Mouse (Mus musculus): Measurements from ENCODE around the gene Dgki.

The Dgki gene

GRCm38 (mm10) chr6:37292068-37292467, 7.9 kb downstream of the Dgki start:
- DNase-seq (ENCODE audit: low spot score) = no peak

- no peak for DNase-seq (ENCODE audit: low spot score)
Observed at GRCm38 (mm10) chr6:37291171-37291570, 8.8 kb downstream of the Dgki start.

- no peak for DNase-seq (ENCODE audit: low spot score)
Observed at GRCm38 (mm10) chr6:37290691-37291090, 9.3 kb downstream of the Dgki start.

GRCm38 (mm10) chr6:37286134-37286533, 13.8 kb downstream of the Dgki start:
- DNase-seq (ENCODE audit: low spot score) = no peak

DNA sequence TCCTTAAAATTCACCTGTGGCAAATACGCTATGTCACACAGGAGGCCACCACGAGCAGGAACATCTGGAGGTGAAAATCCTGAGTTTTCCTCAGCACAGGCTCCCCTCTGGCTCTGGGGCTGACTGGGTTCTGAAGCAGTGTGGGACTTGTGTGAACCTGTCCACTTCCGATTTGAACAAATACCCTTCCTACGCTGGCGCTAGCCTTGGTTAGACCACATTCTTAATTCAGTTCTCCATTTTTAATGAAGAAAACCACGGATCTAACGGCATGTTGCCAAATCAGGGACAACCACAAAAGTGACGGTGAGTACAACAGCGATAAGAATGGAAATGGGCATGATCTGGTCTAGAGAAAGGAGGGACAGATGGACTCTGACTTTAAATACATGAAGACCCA, 15.1 kb downstream of the Dgki start:
- no peak for DNase-seq (ENCODE audit: low spot score)

DNA sequence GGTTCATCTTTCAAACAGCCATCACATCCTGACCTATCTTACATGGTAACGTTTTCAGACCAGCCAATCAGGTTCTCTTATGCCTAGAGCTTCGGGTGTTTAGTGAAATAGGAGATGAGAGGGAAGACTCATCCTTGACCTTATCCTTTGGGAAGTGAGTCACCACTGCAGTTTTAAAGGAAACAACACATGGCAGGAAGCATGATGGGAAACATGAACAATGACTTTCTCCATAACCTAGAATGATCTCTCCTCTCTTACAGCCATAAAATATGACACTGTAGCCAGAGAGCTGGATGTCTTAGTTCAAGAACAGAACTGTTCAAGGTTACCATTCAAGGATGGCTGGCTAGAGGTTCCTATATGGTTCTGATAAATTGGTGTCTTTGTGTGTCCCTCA, 16.6 kb downstream of the Dgki start:
- no peak for DNase-seq (ENCODE audit: low spot score)

GRCm38 (mm10) chr6:37282659-37283058, 17.3 kb downstream of the Dgki start:
- no peak for DNase-seq (ENCODE audit: low spot score)

DNA sequence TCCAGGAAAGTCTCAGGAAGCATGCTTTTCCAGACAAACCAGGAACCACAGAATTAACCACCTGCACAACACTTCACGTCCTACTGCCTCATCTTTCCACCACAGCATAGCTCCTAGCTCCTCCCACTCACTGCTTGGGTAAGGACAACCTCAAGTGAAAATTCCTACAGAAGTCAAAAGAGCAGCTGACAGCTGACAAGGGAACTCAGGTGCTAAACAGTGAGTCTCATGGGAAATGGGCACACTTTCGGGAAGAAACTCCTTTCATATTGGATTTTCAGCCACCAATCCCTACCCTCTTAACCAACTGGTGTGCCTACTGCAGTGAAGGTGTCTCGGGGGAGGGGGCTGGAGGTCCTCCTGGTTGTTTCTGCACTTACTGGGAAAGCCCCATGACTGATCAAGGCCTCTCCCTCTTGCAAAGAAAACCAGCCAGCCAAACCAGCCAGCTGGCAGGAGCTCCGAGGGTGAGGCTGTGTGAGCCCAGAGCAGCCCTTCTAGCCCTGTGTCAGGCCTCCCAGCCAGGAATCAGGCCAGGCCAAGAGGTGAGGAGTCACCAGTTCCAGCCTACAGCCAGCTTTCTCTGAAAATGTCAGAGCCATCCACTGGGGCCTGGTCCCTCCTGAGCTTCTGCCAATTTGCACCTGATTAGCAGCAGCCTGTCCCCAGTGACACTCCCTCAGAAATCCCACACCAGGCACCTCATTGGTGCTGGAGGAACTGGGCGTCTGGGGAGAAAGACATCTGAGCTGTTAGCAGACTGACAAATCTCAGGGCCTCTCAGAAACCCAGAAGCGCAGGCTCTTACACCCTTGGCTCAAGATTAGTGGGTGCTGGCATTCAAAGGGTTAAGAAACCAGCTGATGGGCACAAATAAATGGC, 22.9 kb downstream of the Dgki start:
- peak; percentile 20 for DNase-seq (ENCODE audit: low spot score)

DNA sequence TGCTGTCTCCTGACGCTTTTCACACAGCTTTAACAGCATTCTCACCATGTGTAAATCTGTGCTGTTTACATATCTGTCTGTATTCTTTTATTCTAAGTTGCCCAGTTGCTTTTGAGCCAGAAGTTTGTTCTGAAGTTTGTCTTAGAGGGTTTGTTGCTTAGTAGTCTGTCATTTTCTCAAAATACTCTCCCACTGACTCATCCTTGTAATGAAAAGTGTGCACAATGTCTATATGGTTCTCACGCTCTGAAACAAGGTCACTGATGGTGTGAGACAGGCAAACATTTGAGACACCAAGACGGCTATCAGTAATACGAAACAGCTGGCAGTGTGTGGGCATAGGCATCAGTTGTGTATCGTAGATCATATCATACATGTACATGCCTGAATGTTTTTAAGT, 23.8 kb downstream of the Dgki start:
- no peak for DNase-seq (ENCODE audit: low spot score)

DNA sequence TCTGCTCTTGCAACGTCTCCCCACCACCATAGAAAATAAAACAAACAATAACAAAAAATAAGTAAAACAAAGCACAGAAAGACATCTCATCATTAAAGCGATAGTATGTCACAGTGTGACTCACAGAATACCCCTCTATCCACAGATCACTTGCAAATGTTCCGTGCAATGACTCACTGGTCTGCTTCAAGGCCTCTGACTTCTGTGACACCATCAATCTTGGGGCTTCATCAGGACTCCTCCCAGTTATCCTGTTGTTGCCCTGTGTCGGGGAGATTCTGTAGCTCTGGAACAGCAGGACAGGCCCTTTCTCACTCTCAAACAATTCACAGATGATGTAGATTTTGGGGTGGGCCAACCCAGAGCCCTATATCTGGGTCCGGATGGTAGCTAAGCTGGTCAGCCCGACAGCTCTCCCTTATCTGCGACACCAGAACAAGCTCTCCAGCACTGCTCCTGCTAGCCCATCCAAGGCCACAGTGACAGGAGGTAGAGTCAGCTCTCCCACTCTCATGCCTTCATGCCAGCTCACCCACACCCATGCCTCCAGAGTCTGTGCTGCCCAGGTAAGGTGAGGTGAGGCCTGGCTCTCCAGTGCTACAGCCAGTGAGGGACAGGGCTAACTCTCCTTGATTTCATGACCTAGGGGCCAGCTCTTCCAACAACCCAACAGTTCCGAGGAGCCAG, 28.9 kb downstream of the Dgki start:
- DNase-seq (ENCODE audit: low spot score) = no peak

DNA sequence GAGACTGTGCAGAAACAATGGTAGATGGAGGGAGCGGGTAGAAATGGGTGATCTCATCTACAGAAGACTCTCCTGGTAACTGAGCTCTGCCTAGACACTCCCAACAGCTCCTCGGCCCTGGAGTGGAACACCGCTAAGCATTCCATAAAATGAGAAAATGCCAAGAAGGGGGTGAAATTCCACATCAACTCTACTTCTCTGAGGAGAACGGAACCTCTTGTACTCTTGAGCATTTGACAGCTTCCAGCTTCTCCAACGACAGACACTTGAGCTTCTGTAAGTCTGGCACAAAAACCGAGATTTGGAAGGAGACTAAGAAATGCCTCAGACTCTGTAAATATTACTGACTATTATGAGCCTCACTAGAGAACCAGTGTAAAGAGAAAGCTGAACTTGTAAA, 31.4 kb downstream of the Dgki start:
- DNase-seq (ENCODE audit: low spot score) = no peak

- no peak for DNase-seq (ENCODE audit: low spot score)
Observed at GRCm38 (mm10) chr6:37267952-37268351, 32.0 kb downstream of the Dgki start.

GRCm38 (mm10) chr6:37262486-37262885, 37.5 kb downstream of the Dgki start:
- no peak for DNase-seq (ENCODE audit: low spot score)

DNA sequence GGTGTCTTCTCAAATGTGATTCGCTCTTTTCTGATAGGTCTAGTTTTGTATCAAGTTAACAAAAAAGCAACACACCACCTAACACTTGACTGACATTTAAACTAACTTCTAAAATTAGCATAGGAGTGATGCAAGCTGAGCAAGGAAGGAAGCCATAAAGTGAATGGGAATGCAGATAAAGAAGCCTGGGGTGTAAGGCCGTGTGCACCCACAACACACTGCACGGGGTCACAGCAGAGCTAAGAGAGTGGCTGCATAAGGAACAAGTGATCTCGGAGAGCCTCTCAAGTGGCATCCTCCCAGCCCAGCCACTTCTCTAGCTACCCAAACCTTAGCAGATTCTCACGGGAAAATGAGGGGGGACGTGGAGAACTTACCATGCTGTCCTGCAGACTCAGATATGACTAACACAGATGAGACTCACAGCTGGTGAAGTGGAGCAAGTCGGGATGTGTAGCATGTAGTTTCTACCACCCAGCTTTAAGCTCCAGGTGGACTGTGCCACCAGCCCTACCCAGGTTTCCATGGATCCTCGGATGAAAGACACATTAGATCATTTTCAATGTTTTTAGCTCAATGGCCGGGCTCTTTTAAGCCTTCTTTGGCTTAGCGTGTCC, 38.6 kb downstream of the Dgki start:
- DNase-seq (ENCODE audit: low spot score) = no peak

GRCm38 (mm10) chr6:37258662-37259061, 41.3 kb downstream of the Dgki start:
- DNase-seq (ENCODE audit: low spot score) = no peak

- no peak for DNase-seq (ENCODE audit: low spot score)
Observed at GRCm38 (mm10) chr6:37254144-37254543, 45.8 kb downstream of the Dgki start.

- no peak for DNase-seq (ENCODE audit: low spot score)
Observed at GRCm38 (mm10) chr6:37252536-37252935, 47.4 kb downstream of the Dgki start.

DNA sequence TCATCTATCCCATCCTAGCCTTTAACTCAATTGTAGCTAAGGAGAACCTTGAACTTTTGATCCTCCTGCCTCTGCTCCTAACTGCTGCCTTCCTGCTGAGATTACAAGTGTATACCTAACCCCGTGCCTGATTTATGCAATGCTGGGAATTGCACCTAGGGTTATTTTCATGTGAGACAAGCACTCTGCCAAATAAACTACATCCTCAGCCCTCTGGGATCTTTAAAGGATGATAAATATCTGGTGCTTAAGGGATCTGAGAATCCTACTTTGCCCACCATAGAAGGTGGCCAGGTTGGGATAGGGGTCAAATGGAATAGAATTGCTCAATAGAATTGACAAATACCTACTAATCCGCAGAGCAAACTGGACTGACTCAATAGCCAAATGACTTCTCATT, 49.3 kb downstream of the Dgki start:
- no peak for DNase-seq (ENCODE audit: low spot score)

DNA sequence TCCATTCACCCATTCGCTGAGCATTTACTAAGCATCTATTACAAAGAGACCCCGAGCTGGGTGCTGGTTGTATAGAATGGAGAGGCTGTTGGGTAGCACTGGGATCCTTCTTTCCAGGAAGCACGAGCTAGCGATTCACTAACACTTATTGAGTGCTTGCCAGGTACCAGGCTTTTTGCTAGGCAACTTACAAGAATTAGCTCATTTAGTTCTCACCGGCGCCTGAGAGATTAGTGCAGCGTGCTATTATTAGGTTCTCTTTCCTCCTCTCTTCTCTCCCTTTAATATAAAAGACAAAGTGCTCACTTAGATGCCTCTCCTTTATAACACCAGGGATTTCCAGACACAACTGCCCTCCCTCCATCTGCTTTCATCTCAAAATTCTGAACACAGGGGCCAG, 54.2 kb downstream of the Dgki start:
- no peak for DNase-seq (ENCODE audit: low spot score)

- DNase-seq (ENCODE audit: low spot score) = no peak
Observed at GRCm38 (mm10) chr6:37244074-37244473, 55.9 kb downstream of the Dgki start.

DNA sequence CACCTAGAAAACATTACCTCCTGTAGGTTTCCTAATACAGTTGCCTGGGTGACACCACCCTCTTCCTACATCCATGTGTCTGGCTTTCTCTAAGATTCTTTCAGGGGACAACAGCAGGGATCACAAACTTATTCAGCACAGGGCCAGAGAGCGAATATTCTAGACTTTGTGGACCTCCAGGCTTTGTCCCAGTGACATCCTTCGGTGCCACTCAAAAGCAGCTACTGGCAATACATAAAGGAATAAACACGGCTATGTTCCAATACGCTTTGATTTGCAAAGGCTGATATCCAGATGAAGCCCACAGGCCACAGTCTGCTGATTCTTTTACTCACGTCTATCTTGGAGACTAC, 57.2 kb downstream of the Dgki start:
- DNase-seq (ENCODE audit: low spot score) = no peak

- DNase-seq (ENCODE audit: low spot score) = no peak
Observed at GRCm38 (mm10) chr6:37242100-37242768, 57.8 kb downstream of the Dgki start.

DNA sequence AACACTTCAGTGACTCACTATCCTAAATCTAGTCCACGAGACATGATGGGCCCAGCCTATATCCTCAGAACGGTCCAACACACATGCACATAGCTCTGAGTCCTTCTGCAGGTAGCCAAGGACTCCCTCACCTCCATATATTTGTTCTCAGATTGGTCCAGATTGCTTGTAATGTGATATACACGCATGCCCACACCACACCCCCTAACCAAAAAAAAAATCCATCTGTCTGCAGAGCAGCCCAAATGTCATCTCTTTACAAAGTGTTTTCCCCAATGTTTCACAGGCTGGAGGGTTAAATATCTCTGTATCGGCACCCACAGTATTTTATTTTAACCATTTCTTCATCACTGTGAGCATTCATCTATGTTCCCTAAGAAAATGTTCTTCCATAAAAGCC, 58.5 kb downstream of the Dgki start:
- DNase-seq (ENCODE audit: low spot score) = no peak
